Mouse (Mus musculus) A20 (cell line): ENCODE measurements around the gene Dynll1.
A peak's percentile ranks its signal among the peaks of the same experiment; 100 is the strongest.

Source experiments
- DNase-seq: peaks from one replicate; pipeline ENCODE4 v3.0.0-alpha.2; 2011; ENCODE audit warnings: low read depth, low spot score

The Dynll1 gene

DNA sequence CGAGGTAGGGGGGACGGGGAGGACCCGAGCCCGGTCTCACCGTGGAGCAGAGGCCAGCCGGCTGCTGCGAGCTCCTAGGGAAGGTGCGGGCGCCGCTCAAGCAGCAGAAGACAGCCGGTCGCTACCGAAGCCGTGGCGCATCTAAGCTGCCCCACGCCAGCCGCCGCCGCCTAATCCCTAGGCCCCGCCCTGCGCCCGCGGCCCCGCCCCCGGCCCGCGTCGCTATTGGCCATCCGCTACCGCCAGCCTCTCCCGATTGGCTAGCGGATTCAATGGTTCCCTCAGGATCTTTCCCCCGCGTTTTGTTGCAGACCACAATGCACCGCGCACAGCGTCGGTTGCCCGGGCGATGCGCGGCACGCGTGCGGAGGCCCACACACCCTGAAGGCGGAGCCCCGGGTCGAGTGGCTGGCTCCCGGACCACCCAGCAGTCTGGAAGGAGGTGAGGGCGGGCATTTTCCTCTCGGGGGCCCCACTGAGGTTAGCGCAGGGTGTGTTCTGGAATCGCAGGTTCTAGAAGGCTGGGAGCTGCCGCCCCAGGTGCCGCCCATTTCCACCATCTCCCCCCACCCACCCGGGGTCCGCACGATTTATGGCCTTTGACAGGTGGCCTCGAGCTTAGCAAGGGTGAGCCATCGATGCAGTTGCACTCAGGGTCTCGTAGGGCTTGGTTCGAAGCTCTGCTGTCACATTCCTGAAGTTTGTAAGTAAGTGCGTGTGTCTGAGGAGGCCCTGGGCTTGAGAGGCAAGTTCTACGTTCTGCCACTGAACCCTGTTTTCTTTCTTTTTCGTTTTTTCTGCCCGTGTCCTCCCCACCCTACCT, at the start of gene Dynll1:
Gene Dynll1, minus strand, starts transcription at position 208 of the 823 bp plus-strand sequence.
- peak; percentile 99 for DNase-seq

DNA sequence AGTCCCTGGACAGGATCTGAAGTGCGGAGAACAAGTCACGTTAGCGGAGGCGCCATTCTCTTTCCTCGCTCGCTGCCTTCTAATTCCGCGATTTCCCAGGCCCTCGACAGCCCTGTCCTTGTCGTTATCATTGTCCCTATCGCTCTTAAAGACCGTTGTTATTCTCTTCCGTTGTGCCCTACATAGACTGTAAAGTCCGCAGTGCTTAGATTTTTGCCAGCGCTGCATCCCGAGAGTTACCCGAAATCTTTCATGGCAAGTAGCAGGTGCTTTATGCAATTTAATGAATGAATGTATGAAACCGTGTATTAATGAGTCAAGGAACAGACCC, 48.4 kb upstream of the Dynll1 start:
- DNase-seq = no peak

DNA sequence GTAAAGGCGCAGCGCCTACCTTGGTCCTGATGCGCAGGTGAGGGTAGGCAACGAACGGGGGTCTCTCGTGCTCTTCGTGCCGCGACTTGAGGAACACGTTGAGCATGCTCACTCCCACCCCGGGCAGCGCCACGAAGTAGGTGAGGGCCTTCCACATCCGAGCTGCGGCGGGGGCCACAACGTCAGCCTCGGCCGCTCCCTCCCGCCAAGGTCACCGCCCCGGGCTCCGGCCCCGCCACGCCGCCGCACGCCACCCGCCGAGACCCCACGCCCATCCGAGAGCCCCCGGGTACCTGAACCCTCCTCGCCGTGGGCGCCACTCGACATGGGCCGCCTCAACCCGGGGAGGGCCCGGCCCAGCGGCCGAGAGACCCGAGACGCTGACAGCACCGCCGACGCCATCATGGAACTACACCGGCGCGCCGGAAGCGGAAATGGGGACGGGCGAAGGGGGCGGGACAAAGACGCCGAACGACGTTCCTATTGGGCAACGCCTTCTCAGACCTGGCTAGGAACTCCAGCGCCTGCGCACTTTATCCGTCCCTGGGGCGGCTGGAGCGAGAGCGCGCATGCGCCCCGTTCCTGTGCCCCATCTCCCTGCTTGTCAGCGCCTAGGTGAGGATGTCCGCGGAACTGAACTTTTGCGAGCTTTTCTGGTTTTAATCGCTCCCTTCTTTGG, 47.9 kb upstream of the Dynll1 start, which contains the start of gene Cox6a1:
Gene Cox6a1, minus strand, starts transcription at position 436 of the 679 bp plus-strand sequence.
- DNase-seq = peak; percentile 99

DNA sequence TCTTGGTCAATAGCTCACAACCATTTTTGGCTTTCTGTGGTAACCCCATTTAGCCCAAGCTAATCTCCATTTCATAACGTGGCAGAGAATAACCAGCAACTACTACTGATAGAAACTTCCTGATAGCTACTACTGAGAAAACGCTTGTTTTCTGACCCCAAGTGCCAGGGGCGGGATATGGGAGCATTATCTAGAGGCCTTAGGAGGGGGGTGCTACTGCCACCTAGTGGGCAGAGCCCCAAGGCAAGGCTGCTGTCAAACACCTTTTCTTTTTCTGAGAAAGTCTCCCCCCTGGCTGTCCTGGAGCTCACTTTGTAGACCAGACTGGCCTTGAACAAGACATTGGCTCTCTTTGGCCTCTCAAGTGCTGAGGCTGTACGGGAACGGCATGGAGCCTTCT, 46.8 kb upstream of the Dynll1 start:
- peak; percentile 90 for DNase-seq

DNA sequence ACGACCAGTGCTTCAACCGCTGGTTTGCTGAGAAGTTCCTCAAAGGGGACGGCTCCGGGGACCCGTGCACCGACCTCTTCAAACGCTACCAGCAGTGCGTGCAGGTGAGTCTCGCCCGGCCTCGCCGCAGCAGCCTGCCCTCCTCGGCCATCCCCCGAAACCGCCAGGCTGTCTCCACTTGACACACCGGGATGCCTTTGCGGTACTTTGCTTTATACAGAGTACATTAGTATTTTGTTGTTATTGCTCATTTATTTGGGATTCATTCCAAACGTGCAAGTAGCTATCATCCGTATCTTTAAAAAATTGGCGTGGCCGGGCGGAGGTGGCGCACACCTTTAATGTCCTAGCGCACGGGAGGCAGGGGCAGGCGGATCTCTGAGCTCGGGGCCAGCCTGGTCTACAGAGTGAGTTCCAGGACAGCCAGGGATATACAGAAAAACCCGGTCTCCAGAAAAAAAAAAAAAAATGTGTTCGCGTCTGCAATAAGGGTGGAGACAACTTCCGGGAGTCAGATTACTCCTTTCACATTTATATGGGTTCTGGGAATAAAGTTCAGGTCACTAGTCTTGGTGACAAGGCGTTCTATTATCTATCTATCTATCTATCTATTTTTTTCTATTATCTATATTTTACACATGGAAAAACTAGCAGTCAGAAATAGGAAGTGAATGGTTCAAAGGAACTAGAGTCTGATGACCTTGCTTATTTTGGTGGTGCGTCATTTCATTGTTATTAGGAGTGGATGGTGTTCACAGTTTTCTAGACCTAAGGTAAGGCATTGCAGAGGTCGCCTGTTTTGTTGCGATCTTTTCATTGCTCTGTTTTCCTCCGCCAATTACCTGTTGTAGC, 40.7 kb upstream of the Dynll1 start:
- no peak for DNase-seq

DNA sequence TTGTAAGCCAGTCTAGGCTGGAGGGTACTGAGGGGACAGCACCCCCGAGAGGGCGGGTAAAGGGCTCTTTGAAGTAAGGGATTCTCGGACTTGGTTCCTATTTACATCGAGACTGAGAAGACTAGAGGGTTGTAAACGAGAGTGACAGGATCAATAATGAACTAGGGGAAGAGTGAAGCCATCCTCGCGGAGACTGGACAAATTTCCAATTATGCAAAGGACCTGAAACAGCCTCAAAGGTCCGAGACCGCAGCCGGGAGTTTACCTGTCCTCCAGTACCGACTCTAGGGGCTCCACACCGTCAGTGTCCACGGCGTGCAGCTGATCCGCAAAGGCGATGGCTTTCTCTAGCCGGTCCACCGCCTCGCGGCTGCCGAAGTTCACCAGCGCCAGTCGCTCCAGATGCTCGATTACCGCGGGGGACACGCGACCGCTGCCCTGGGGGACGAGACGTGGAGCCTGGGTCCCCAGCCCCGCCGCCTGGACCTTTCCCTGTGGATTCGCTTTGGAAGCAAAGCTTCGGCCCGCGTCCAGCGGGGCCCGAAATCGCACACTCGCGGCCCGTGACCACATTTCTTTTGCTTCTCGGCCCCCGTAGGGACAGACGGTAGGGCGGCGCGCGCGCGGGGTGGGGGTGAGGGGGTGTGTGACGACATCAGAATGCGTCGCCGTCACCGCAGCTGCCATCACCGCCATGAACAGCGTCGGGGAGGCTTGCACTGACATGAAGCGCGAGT, 39.9 kb upstream of the Dynll1 start, which contains the start of the genes Gatc and Triap1:
Gene Gatc, minus strand, starts transcription at position 602 of the 737 bp plus-strand sequence.
Gene Triap1, plus strand, starts transcription at position 649 of the 737 bp plus-strand sequence.
- DNase-seq = peak; percentile 94

DNA sequence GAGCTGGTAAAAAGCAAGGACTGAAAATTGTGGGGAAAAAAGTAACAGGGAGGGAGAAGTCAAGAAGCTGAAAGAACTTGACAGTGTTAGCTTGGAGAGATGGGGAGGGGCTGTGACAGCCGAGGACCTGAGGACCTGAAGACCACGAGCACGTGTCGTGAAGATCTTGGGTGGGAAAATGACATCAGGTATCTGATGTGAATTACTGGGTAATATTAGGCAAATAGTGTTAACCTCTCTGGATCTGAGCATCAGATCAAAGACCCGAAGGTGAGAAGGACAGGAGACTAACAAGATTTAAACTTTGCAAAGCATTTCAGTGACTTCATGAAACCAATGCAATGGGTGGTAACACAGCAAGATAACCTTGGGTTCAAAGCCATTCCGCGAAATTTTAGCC, 39.2 kb upstream of the Dynll1 start:
- no peak for DNase-seq

DNA sequence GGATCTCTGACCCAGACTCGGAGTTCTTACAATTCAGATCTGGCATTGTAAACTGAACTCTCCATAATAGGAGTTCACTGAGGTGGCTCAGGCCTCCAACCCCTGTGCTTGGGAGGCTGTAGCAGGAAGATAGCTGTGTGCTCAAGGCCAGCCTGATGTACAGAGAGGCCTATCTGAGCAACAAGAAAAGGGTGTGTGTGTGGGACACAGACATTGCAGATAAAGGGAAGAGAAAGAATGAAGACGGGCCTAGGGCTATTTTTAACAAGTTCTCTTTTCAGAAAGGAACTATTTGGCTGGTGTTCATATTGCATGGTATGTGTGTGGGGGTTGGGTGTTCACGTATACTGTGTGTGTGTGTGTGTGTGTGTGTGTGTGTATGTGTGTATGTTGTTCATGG, 32.8 kb upstream of the Dynll1 start:
- DNase-seq = peak; percentile 53

DNA sequence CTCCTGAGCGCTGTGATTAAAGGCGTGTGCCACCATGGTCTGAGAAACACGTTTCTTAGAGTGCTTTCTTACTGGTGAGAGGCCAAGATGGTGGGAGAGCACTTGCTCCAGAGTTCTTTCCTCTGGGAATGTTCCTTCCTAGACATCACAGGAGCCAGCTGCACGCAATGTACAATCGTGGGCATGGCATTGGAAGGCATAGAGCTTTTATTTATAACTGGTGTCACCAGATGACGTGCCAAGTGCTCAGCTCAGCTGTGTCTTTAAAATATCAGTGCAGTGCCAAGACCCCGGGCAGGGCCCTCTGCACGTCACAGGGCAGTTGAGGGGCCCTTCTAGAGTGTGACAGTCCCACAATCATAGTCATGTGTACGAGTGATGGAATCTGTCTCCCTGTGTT, 30.2 kb upstream of the Dynll1 start:
- DNase-seq = no peak

DNA sequence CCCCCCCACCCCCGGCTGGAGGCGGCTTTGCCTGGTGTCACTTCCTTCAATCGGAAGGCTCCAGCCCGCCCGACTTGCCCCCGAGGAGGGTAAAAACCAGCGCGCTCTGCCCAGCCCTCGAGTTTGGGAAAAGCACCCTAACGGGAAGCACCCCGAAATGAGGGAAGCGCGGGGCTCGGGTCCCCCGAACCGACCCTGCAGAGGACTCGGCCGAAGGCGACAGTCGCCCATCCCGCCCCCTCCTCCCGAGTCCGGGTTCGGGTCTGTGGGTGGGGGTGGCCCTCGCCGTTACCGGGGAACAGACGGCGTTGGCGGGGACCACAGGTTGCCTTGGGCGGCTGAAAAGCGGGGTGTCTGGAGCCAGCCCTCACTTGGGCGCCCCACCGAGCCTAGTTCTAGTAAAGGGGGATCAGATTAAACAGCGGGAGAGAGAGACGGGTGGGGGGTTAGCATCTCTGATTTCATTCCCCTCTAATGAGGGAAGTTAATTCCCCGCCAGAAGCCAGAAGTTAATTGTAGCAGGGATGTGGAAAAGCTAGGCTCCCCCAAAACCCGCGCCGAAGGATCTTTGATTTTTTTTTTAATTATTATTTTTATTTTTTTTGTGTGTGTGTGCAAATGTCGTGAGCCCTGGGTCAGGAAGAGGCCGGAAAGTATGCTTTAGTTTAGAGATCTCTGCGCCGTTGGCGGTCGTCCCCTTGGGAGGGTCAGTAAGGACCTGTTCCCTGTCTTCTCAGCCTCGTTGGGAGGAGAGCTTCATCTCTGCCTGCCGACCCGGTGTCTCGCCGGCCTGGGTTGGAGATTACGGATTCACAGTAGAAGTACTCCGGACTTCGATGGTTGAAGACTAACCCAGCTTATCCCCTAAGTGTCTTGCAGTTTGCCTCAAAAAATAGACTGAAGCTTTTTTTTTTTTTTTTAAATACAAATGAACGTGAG, 27.1 kb upstream of the Dynll1 start:
- peak; percentile 57 for DNase-seq

DNA sequence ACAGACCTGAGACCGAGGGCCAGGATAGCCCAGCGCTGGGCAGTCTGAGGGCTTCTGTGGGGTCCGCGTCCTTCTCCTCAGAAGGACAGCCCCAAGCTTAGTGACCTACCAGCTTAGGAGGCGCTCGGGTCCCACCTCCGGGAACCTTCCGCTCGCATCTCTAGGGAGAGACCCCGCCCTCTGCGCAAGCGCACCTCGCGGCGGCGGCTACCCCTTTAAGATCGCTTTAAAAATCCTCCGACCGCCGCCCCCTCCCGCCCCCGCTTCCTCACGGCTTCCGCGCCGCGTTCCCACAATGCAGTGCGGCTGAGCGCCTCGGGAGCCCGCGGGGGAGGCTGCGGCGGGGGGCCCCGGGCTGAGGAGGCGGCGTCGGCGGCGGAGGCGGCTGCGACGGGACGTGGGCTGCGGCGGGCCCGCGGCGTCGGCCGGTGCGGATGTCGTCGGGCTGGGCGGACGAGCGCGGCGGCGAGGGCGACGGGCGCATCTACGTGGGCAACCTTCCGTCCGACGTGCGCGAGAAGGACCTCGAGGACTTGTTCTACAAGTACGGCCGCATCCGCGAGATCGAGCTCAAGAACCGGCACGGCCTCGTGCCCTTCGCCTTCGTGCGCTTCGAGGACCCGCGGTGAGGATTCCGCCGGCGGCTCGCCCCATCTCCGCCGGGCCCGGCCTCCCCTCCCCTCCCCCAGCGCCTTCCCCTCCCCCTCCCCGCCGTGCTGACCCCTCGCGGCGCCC, 26.2 kb upstream of the Dynll1 start, which contains the start of gene Srsf9:
Gene Srsf9, plus strand, starts transcription at position 303 of the 735 bp plus-strand sequence.
- peak; percentile 96 for DNase-seq

DNA sequence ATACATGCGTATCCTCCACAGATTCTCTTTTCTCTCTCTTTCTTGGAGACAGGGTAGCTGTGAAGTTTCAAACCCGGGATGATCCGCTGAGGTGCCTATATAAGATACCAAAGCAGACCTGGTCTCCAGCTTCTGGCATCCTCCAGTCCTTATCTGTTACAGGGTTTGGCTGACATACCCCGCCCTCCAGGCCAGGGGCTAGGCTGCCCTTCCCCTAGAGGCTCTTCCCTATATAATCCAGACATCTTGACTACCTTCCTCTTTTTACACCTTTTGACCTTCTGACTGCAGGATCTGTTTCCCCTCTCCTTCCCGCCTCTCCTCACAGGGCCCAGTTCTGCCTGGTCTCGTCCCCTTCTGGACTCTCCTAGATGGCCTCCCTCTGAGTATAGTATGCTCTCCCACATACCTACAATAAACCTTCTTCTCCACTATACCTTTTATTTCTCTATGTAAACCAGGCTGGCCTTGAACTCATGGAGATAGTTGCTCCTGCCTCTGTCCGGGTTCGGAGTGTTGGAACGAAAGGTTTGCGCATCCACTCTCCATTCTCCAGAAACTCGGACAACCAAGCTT, 25.5 kb upstream of the Dynll1 start:
- DNase-seq = no peak

DNA sequence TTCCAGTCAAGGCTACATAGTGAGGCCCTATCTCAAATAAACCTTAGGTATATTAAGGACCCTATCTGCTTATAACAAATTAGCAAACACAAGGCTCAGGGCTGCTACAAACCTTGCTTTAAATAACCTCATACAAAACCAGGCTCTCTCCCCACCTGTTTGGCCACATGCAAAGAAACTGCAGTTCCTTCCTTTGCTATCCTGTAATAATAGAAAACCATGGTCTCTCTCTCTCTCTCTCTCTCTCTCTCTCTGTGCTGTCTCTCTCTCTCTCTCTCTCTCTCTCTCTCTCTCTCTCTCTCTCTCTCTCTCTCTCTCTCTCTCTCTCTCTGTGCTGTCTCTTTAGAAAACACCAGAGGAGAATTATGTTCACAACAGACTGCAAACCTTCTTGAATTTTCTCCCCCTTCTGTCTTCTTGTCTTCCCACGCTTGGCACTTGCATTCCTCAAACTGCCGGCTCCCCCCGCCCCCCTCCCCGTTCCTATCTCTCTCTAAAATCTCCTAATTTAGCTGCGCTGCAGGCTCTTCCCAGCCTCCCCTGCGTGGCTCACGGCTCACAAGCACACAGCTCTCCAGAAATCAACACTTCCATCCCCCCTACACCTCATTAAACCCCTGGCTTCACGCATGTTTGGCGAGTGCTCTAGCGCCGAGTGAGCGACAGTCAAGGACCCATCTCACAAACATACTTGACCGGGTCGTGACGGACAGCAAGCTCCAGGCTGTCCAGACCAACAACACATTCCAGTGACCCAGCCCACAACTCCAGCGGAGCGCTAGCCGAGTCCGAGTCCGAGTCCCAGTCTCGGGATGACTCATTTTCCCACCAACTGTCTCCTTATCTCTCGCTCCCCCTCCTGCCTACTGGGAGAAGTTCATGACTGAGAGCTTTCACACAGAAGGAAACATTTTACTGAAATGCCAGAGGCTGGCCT, 18.5 kb upstream of the Dynll1 start:
- DNase-seq = no peak

DNA sequence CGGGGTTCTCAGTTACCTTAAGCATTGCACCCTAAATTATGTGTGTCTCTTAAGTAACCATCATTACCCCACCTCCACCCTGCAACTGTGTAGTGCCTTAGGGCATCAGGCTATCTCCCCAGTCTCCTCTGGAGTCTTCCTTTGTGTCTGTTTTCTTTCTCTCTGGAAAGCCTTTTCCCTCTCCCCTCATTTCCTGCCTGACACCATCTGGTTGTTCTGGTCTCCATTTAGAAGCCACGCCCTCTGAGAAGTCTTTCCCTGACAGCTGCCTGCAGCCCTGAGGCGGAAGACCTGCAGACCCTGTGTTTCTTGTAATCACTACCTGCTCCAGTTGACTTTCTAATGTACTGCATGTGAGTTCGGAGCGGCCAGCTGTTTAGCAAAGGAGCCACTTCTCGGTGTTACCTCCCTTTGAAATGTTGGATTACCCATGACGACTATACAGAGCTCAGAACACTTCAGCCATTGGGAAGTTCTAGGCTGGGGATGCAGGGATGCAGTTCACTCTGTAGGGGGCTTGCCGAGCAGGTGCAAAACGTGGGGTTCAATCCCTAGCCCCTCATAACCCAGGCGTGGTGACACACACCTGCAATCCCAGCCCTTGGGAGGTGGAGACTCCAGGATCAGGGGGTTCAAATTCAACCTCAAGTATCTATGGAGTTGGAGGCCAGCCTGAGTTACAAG, 17.0 kb upstream of the Dynll1 start:
- DNase-seq = no peak

DNA sequence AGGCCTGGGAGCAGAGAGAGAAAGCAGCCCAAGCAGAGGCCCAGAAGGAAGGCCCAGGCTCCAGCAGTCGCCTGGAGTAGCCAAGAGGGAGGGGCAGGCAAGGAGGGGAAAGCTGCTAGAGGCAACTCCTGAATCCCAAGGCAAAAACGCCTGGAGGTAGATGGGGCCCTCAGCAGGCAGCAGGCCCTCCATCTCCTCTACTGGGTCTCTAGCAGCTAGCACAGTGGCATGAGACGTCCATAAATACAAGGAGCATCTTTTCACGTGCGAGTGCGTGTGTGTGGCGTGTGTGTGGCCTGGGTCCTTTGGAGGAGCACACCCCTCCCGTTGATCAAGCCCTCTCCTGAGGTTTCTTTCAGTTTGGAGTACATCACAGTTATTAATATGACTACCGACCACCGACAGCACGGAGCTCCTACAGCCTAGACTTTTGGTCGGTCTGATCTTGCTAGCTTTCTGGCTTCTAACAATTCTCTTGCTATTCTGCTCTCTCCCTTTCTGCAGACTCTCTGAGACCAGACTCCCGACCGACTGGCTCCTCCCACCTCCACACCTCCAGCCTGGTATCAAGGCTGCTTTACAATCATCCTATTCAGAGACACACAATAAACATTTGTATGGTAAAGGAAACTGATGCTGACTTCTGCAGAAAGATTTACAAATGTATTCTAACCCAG, 16.3 kb upstream of the Dynll1 start:
- no peak for DNase-seq

DNA sequence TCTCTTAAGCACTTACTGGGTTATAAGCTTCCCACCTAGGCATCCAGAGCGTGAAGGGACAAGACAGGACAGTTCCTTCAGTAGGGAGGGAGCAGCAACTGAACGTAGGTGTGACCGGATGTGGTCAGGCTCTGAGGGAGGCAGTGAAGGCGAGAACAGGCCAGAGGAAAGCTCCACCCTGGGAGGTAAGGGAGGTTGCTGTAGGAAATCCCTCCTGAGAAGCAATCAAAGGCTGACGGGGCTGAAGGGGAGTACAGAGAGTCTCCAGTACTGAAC, 12.8 kb upstream of the Dynll1 start:
- DNase-seq = no peak
